ENCODE assay signal across 29 mouse cellular contexts in genomic region chr16:12206421-12206950, GRCm38 (mm10).
"Had no signal": no experiment of that assay in that cellular context is flagged by ENCODE, and none has a peak within 500 bp of the region (broad histone marks: within the 10 kb centered on the region; RNA-seq: fewer than 3 reads in every experiment).

No protein-coding gene starts in this region.

- H3K4me2 ChIP-seq: embryonic facial prominence, embryonic 12.5 days; embryonic facial prominence, embryonic 13.5 days; embryonic facial prominence, embryonic 15.5 days; forebrain, embryonic 12.5 days; forebrain, embryonic 13.5 days; forebrain, embryonic 15.5 days had no signal

- H3K27ac ChIP-seq: embryonic facial prominence, embryonic 10.5 days; embryonic facial prominence, embryonic 12.5 days; embryonic facial prominence, embryonic 13.5 days; embryonic facial prominence, embryonic 15.5 days; forebrain, embryonic 10.5 days; forebrain, embryonic 12.5 days; forebrain, embryonic 13.5 days; forebrain, embryonic 15.5 days; gastrocnemius, adult 2 months; heart, adult 2 months; heart, embryonic 10.5 days had no signal

- H3K36me3 ChIP-seq: embryonic facial prominence, embryonic 10.5 days; embryonic facial prominence, embryonic 12.5 days; embryonic facial prominence, embryonic 13.5 days; embryonic facial prominence, embryonic 15.5 days; forebrain, embryonic 10.5 days; forebrain, embryonic 12.5 days; forebrain, embryonic 15.5 days; heart, embryonic 10.5 days had no signal

- H3K4me1 ChIP-seq: embryonic facial prominence, embryonic 10.5 days; embryonic facial prominence, embryonic 12.5 days; embryonic facial prominence, embryonic 13.5 days; embryonic facial prominence, embryonic 15.5 days; forebrain, embryonic 10.5 days; forebrain, embryonic 12.5 days; forebrain, embryonic 13.5 days; forebrain, embryonic 15.5 days; heart, embryonic 10.5 days had no signal

- H3K4me3 ChIP-seq: embryonic facial prominence, embryonic 10.5 days; embryonic facial prominence, embryonic 12.5 days; embryonic facial prominence, embryonic 13.5 days; embryonic facial prominence, embryonic 15.5 days; erythroblast, embryonic 14.5 days; forebrain, embryonic 10.5 days; forebrain, embryonic 12.5 days; forebrain, embryonic 13.5 days; forebrain, embryonic 15.5 days; gastrocnemius, adult 2 months; heart, adult 2 months; heart, embryonic 10.5 days had no signal

- DNase-seq: cerebellum, adult 8-10 months; cerebellum, adult 9-10 months; cerebellum, adult 9-11 months; cerebellum, postnatal 10 days; cerebellum, postnatal 14 days; cerebellum, postnatal 25 days; cerebellum, postnatal 36 days; embryo, embryonic 11 days; forebrain, postnatal 0 days; gastrocnemius, adult 2 months; gastrocnemius, postnatal 10 days; gastrocnemius, postnatal 14 days; gastrocnemius, postnatal 25 days; gastrocnemius, postnatal 36 days; heart, adult 11 months; heart, adult 18-20 months; heart, adult 2 months had no signal

- H3K9me3 ChIP-seq: embryonic facial prominence, embryonic 10.5 days; embryonic facial prominence, embryonic 12.5 days; embryonic facial prominence, embryonic 13.5 days; embryonic facial prominence, embryonic 15.5 days; forebrain, embryonic 10.5 days; forebrain, embryonic 12.5 days; forebrain, embryonic 13.5 days; forebrain, embryonic 15.5 days; heart, embryonic 10.5 days had no signal

- ATAC-seq: forebrain, embryonic 13.5 days; forebrain, embryonic 14.5 days; forebrain, embryonic 15.5 days; forebrain, embryonic 16.5 days; forebrain, postnatal 0 days had no signal

- H3K9ac ChIP-seq: embryonic facial prominence, embryonic 12.5 days; embryonic facial prominence, embryonic 13.5 days; embryonic facial prominence, embryonic 15.5 days; forebrain, embryonic 12.5 days; forebrain, embryonic 13.5 days; forebrain, embryonic 15.5 days; forebrain, postnatal 0 days had no signal

- H3K27me3 ChIP-seq: embryonic facial prominence, embryonic 12.5 days; embryonic facial prominence, embryonic 13.5 days; embryonic facial prominence, embryonic 15.5 days; forebrain, embryonic 12.5 days; forebrain, embryonic 13.5 days; forebrain, embryonic 15.5 days had no signal
